Mouse (Mus musculus) c-Kit-positive CD71-positive TER-119-negative erythroid progenitor cells, embryonic 14.5 days (primary cell): ENCODE results near the gene Copb2.

Source experiments
- DNase-seq: peaks from one replicate; pipeline ENCODE4 v3.0.0-alpha.2; 2013; ENCODE audit warnings: low read depth

Copb2 gene

GRCm38 (mm10) chr9:98563137-98564126 lies at the start of gene Copb2:
Copb2 (plus strand) TSS chr9:98563721.
- DNase-seq, result peak; percentile 92

- no peak for DNase-seq
Measured at GRCm38 (mm10) chr9:98523872-98524271, 39.6 kb upstream of the Copb2 start.

- DNase-seq, result no peak
Measured at GRCm38 (mm10) chr9:98524786-98525542, 38.6 kb upstream of the Copb2 start.

- no peak for DNase-seq
Measured at GRCm38 (mm10) chr9:98525543-98525924, 38.0 kb upstream of the Copb2 start.

GRCm38 (mm10) chr9:98527226-98527625 lies 36.3 kb upstream of the Copb2 start:
- DNase-seq, result no peak

GRCm38 (mm10) chr9:98529776-98530175 lies 33.7 kb upstream of the Copb2 start:
- no peak for DNase-seq

GRCm38 (mm10) chr9:98530999-98531398 lies 32.5 kb upstream of the Copb2 start:
- no peak for DNase-seq

GRCm38 (mm10) chr9:98534675-98535280 lies 28.7 kb upstream of the Copb2 start:
- no peak for DNase-seq

GRCm38 (mm10) chr9:98535763-98536162 lies 27.8 kb upstream of the Copb2 start:
- DNase-seq, result no peak

- DNase-seq, result no peak
Measured at GRCm38 (mm10) chr9:98538017-98538712, 25.4 kb upstream of the Copb2 start.

- peak; percentile 45 for DNase-seq
Measured at GRCm38 (mm10) chr9:98538713-98539360, 24.7 kb upstream of the Copb2 start.

- DNase-seq, result no peak
Measured at GRCm38 (mm10) chr9:98544042-98544441, 19.5 kb upstream of the Copb2 start.

- DNase-seq, result no peak
Measured at GRCm38 (mm10) chr9:98583852-98584251, 20.3 kb downstream of the Copb2 start.

GRCm38 (mm10) chr9:98600094-98600493 lies 36.6 kb downstream of the Copb2 start:
- DNase-seq, result no peak

- peak; percentile 90 for DNase-seq
Measured at GRCm38 (mm10) chr9:98601156-98601836, 37.8 kb downstream of the Copb2 start, which contains the start of gene Mrps22. Mrps22 (minus strand) TSS chr9:98601660.

GRCm38 (mm10) chr9:98601837-98602359 lies 38.4 kb downstream of the Copb2 start:
- DNase-seq, result no peak

GRCm38 (mm10) chr9:98604896-98605295 lies 41.4 kb downstream of the Copb2 start:
- no peak for DNase-seq

GRCm38 (mm10) chr9:98628480-98628879 lies 65.0 kb downstream of the Copb2 start:
- peak; percentile 8 for DNase-seq

- DNase-seq, result no peak
Measured at GRCm38 (mm10) chr9:98633287-98634162, 70.0 kb downstream of the Copb2 start.
